Mouse (Mus musculus) hematopoietic stem cell, adult 5-6 weeks (primary cell): ENCODE measurements around the gene Ins2. TPM values are rescaled to one million over a fixed set of nuclear protein-coding genes. Genes with fewer than 3 reads are reported as not detected.

Experiments
- ATAC-seq, 2 experiments: fragments of 125-278 bp in 1 of 2; replicated peaks in 1 of 2; 2 replicates each; pipeline ENCODE4 v1.8.0; 2016 to 2017; ENCODE audit warnings: inconsistent platforms in 2 of 2, mild to moderate bottlenecking in 2 of 2, moderate number of reproducible peaks in 2 of 2, low read depth in 1 of 2, moderate TSS enrichment in 1 of 2; ENCODE audit not compliant: low FRiP score in 2 of 2, poor library complexity in 2 of 2, severe bottlenecking in 2 of 2, insufficient read depth in 1 of 2, low TSS enrichment in 1 of 2
- total RNA-seq: library from RNA; stranded (forward); fragments of 172-1452, 232-1000 nt; gene quantifications from 2 replicates; pipeline ENCODE4 v1.2.3, GENCODE M21; 2017

Ins2 gene
- total RNA-seq = not detected in 2 replicates

GRCm38 (mm10) chr7:142743281-142743680 is at the start of gene Ins2:
TSS of gene Ins2 (minus strand) at chr7:142743381.
- no peak for ATAC-seq

DNA sequence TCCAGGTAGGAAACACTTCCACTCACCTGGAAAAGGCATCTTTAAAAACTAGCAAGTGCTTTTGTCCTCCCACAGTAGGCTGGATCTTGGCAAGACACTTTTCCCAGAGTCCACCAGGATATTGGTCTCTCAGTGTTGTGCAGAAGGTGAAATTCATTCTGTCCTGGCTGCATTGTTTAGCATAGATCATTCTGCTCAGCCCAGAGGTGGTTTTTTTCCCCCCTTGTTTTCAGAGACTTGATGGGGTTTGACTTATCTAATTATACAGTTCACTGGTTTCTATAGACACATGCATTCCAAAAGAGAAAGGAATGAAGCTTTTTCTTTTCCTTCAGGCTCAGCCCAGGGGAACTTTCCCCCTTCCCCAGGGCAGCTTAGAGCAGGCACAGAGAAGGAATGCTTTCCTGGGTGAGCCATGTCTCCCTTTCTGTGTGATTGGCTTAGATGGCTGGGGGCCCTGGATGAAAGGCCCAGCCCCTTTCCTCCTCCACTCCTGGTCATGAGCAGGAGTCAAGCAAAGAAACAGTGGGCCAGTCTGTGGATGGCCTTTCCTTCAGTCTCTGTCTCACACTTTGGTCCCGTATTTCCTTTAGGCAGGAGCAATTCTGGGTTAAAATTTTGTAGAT is 49.6 kb upstream of the Ins2 start:
- ATAC-seq = no peak

- ATAC-seq = no peak
These were observed 46.5 kb upstream of the Ins2 start for GRCm38 (mm10) chr7:142789667-142790066.

DNA sequence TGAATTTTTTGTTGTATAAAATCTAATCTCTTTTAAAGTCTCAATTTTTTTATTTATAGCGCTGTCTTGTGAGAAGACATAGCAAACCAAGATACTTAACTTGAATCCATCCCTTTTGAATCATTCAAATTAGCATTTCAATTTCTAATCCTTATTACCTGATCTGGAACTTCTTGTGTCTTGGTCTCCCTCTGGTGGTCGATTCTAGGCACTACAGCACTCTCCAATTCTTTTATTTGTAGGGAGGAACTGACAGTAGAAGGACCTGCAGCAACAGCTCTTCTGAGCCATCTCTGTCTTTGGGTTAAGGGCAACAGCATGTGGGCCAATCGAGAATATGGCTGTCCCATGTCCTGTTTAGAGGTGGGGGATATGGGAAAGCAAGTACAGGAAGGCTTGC is 5.4 kb downstream of the Ins2 start:
- ATAC-seq = peak; percentile 49 to 51; a peak in 3 of 4 replicates

DNA sequence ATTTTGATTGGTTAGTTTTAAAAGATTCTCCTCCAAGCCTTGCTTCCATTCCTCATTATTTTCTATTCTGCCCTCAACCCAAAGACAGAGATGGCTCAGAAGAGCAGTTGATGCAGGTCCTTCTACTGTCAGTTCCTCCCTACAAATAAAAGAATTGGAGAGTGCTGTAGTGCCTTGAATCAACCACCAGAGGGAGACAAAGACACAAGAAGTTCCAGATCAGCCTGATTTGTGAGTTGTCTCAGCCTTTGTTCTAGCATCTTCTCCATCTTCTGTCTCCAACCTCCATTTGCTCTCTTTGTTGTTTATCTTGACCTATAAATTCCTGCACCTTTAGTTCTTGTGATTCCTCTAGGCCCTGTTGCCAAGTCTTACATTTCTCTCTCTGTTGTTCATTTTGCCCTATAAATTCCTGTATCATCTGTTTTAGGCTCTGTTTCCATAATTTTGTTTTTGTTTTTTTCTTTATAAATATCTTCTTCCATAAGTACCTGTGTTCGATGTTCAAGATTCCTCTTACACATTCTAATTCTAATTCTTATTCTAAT is 6.2 kb downstream of the Ins2 start:
- peak in 1 of 2 experiments; percentile 45; a peak in 1 of 4 replicates for ATAC-seq

- ATAC-seq = no peak
These were observed 17.2 kb downstream of the Ins2 start for GRCm38 (mm10) chr7:142725973-142726372.

DNA sequence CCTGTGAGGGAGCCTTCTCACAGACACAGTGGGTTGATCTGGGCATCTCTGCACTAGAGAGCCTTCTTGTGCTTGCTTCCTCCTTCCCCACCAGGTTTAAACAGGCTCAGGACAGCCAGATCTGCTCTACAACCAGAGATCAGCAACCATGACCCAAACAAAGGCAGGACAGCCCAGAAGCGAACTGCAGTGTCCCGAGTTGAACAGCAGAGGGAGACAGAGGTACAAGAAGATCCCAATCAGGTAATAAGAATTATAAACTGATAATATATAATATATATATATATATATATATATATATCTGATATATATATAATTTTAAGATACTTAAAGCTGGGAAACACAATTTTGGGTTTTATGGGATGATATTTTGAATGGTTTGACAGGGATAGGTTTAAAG is 22.5 kb downstream of the Ins2 start:
- ATAC-seq = peak in 1 of 2 experiments; percentile 37; a peak in 2 of 4 replicates

GRCm38 (mm10) chr7:142714783-142715498 is 28.2 kb downstream of the Ins2 start:
- peak in 1 of 2 experiments; percentile 51; a peak in 1 of 4 replicates for ATAC-seq

GRCm38 (mm10) chr7:142706873-142707272 is 36.3 kb downstream of the Ins2 start:
- ATAC-seq = no peak

GRCm38 (mm10) chr7:142699334-142699860 is 43.8 kb downstream of the Ins2 start:
- ATAC-seq = no peak

DNA sequence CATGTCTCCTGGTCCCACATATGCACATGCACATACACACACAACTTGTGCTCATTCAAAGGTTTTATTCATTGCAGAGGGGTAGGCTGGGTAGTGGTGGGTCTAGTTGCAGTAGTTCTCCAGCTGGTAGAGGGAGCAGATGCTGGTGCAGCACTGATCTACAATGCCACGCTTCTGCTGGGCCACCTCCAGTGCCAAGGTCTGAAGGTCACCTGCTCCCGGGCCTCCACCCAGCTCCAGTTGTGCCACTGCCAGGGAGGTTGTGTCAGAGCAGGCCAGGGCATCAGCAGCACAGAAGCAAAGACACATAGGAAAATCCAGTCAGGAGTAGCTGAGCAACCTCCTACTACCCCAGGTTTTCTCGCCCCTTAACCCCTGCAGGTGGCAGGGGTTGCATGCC is 64.6 kb downstream of the Ins2 start:
- ATAC-seq = no peak

GRCm38 (mm10) chr7:142675644-142676043 is 67.5 kb downstream of the Ins2 start:
- peak; percentile 44 to 48; a peak in 3 of 4 replicates for ATAC-seq

DNA sequence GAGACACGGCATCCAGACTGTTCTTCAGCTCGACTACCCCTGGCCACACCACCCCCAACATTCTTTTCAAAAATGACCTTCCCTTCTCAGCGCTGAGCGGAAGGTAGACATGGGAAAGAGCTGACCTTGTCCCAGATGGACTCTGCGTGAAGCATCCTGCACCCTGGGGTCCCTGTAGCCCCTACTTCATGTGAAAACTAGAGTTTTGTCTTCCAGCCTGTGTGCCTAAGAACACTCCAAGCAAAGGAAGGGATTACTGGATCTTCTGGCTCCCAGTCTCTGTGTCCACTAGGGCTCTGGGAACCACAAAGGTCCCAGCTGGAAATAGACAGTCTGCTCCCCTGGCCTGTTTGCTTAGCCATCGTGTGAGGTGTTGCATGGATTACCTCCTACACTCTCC is 68.0 kb downstream of the Ins2 start:
- no peak for ATAC-seq

DNA sequence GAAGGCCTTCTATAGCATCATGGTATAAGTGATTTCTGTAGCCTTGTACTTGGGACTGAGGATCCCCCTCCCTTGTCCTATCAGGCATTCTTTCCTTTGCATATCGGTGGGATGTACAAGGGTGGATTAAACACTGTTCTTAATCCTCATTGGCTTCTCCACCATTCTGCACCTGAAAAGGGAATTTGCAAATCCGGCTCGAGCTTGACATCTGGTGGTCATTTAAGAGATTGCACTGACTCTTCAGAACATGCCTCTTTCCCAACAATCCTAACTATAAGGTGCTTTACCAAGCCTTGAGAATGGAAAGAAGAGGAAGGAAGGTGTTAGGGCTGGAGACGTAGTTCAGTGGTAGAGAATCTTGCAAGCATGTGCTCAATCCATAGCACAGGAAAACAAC is 71.1 kb downstream of the Ins2 start:
- ATAC-seq = peak in 1 of 2 experiments; percentile 43; a peak in 1 of 4 replicates

- ATAC-seq = no peak
These were observed 72.1 kb downstream of the Ins2 start for GRCm38 (mm10) chr7:142671067-142671466.

GRCm38 (mm10) chr7:142669751-142670625 is 73.2 kb downstream of the Ins2 start, which contains the start of gene Gm49394:
TSS of gene Gm49394 (minus strand) at chr7:142669942.
- ATAC-seq = no peak

GRCm38 (mm10) chr7:142668328-142668727 is 74.9 kb downstream of the Ins2 start:
- ATAC-seq = no peak
